Mouse (Mus musculus) liver, adult 2 months (tissue): ENCODE results near the gene Zfp105. TPM values are rescaled to one million over a fixed set of nuclear protein-coding genes. Genes with fewer than 3 reads are reported as not detected.
A peak's percentile ranks its signal among the peaks of the same experiment; 100 is the strongest.

Source experiments
- DNase-seq: peaks from one replicate; pipeline ENCODE4 v3.0.0-alpha.2; 2011; ENCODE audit warnings: low read depth, low spot score; ENCODE audit errors: extremely low read depth
- H3K27ac ChIP-seq: fragments of 200-500 bp; replicated peaks from 2 replicates; pipeline ENCODE4 v1.5.1; 2012; ENCODE audit warnings: low read depth, mild to moderate bottlenecking, control low read depth, inconsistent platforms, low read length; ENCODE audit not compliant: insufficient read depth
- H3K27me3 ChIP-seq: fragments of 200-500 bp; 2 replicates; pipeline ENCODE4 v1.6.1; 2012; ENCODE audit warnings: mild to moderate bottlenecking, moderate library complexity, low read length, inconsistent platforms; ENCODE audit not compliant: control insufficient read depth, insufficient read depth
- H3K36me3 ChIP-seq: fragments of 200-500 bp; 2 replicates; pipeline ENCODE4 v1.6.1; 2012; ENCODE audit warnings: low read length, inconsistent platforms; ENCODE audit not compliant: control insufficient read depth, insufficient read depth
- H3K4me1 ChIP-seq: fragments of 200-500 bp; 2 replicates; pipeline ENCODE4 v1.6.1; 2011; ENCODE audit warnings: low read length; ENCODE audit not compliant: control insufficient read depth, insufficient read depth
- H3K4me3 ChIP-seq: fragments of 200-500 bp; 2 replicates; pipeline ENCODE4 v1.5.1; 2011; ENCODE audit warnings: low read depth, mild to moderate bottlenecking, control low read depth, low read length, moderate library complexity; ENCODE audit not compliant: insufficient read depth
- H3K79me2 ChIP-seq: fragments of 200-500 bp; 2 replicates; pipeline ENCODE4 v1.6.1; 2012; ENCODE audit warnings: inconsistent platforms, mild to moderate bottlenecking, low read length, moderate library complexity; ENCODE audit not compliant: control insufficient read depth, insufficient read depth
- H3K9ac ChIP-seq: fragments of 200-500 bp; 2 replicates; pipeline ENCODE4 v1.6.1; 2012; ENCODE audit warnings: low read depth, mild to moderate bottlenecking, control low read depth, inconsistent platforms, low read length
- CTCF ChIP-seq: fragments of 200-500 bp; IDR thresholded peaks from 2 replicates; pipeline ENCODE4 v1.5.1; 2011; ENCODE audit warnings: low read depth, low read length, control low read depth
- POLR2A ChIP-seq: fragments of 200-500 bp; IDR thresholded peaks from 2 replicates; pipeline ENCODE4 v1.6.1; 2011; ENCODE audit warnings: low read length, control low read depth; ENCODE audit not compliant: insufficient read depth; ENCODE audit errors: extremely low read depth
- WGBS: fragments of 180-500 bp; shearing (Covaris S2); methylation state at CpG from one replicate; pipeline ENCODE4 v1.1.7; 2018; 5-methylcytosine and 5-hydroxymethylcytosine counted together
- polyA plus RNA-seq: library from polyadenylated mRNA; depleted of rRNA; stranded (reverse); fragments of >200 nt; gene quantifications from 2 replicates; pipeline ENCODE4 v1.2.3, GENCODE M21; 2012; rRNA removed
- total RNA-seq: library from RNA; depleted of rRNA; stranded (reverse); fragments of >200 nt; gene quantifications from 2 replicates; pipeline ENCODE4 v1.2.3, GENCODE M21; 2014; rRNA removed

Zfp105 gene
- total and polyA plus RNA-seq, 2 experiments = 0.04 to 1.0 TPM

DNA sequence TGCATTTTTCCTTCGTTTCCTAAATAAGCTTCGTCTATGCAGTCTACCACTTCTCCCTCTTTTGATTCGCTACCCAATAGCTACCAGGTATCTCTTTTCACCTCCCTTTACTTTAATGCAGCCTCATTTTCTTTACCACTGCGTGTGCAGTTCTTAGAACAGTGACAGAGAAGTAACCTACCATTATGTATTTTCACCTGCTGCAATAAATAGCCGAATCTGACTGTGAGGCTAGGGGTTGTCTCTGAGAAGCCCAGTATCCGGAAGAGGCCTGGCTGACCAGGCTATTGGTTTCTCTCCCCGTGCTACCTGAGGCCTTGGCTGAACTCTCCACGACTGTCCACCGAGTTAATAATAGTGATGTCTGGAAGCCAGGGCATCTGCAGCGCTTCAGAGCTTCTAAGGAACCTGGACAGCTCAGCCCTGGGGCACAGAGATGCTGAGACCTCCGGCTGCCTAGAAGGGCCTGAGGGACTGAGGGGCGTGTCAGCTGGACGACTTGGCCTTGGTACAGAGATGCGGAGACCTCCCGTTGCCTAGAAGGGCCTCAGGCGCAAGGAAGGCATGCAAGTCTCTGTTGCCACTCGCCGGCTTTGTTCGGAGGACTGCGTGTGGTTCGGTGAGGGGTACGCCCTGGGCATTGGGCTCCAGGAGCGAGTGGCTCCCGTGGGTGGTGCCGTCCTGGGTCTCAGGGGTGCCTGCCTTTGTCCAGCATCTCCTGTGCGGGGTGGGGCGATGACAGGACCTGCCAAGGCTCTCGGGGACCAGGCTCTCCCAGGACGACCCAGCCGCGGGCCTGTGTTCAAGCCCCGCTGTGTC is 19.9 kb upstream of the Zfp105 start:
- H3K4me3 ChIP-seq = peak overlapping the region; percentile 67
- no peaks in the 10 kb centered on the region; the same call in 1 of the 2 replicates for H3K4me1 ChIP-seq
- H3K27ac ChIP-seq = no peak overlapping the region
- H3K27me3 ChIP-seq = peaks cover 2% of the 10 kb centered on the region; the same call in 1 of the 2 replicates
- TF ChIP-seq CTCF (no peak), POLR2A (no peak)
- no peak for DNase-seq
- H3K36me3 ChIP-seq = no peaks in the 10 kb centered on the region
- H3K9ac ChIP-seq = no peak overlapping the region
- WGBS = 26% methylated on average over 32 of the region's 32 CpGs
- H3K79me2 ChIP-seq = no peaks in the 10 kb centered on the region

GRCm38 (mm10) chr9:122922436-122922835 is 436 bp upstream of the Zfp105 start:
- no peaks in the 10 kb centered on the region for H3K79me2 ChIP-seq
- H3K9ac ChIP-seq = no peak overlapping the region
- peaks cover 4% of the 10 kb centered on the region; the same call in 1 of the 2 replicates for H3K27me3 ChIP-seq
- DNase-seq = no peak
- H3K27ac ChIP-seq = no peak overlapping the region
- WGBS = 52% methylated on average over 3 of the region's 3 CpGs
- no peak overlapping the region for H3K4me3 ChIP-seq
- H3K4me1 ChIP-seq = peaks cover 2% of the 10 kb centered on the region; the same call in 1 of the 2 replicates
- H3K36me3 ChIP-seq = peaks cover 14% of the 10 kb centered on the region
- TF ChIP-seq POLR2A = no peak
- TF ChIP-seq CTCF = no peak

GRCm38 (mm10) chr9:122928915-122929314 is 6.0 kb downstream of the Zfp105 start:
- Histone ChIP-seq H3K4me1 (no peaks in the 10 kb centered on the region), H3K9ac (no peak overlapping the region), H3K27me3 (no peaks in the 10 kb centered on the region), H3K79me2 (no peaks in the 10 kb centered on the region), H3K36me3 (peaks cover 38% of the 10 kb centered on the region), H3K4me3 (no peak overlapping the region), H3K27ac (no peak overlapping the region)
- WGBS = 97% methylated on average over 3 of the region's 3 CpGs
- no peak for DNase-seq
- TF ChIP-seq CTCF (no peak), POLR2A (no peak)

DNA sequence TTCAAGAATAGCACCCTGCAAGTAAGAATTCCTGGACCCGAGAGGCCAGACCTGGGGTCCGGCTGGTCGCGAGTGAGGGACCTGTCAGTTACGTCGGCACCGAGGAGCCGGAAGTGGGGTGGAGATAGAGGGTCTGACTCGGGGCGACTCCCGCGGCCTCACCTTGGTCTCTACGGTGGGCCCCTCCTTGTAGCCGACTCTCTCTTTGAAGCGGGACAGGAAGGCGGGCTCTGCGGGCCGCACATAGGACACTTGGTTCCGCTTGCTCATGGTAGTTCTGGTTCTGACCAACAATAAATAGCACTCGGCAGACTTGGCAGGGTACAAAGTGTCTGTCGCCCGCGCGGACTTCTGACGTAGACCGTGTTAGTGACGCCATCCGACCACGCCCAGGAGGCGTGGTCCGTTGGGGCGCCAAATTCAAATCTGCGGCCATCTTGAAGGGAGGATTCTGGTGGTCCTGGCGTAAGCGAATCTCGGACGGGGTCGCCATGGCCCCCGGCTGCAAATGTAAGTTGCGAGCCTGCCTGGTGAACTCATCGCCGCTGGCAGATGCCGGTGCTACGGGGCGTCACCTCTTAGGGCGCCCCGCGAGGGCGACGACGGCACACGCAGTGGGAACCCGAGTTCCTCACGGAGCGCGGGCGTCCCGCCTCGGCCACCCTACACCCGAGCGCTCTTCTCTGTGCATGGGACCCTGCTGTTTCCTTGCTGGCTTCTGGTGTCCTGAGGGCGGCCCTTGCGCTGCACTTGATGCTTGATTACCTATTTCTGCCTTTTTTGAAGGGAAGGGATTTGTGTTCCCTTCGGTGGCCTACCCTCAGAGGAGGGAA is 28.0 kb downstream of the Zfp105 start, which contains the start of the genes 1110059G10Rik and Kif15:
Gene 1110059G10Rik (minus strand): TSS at position 358 of the 833 bp plus-strand sequence.
Gene Kif15 (plus strand): TSS at position 404 of the 833 bp plus-strand sequence.
- Histone ChIP-seq H3K27me3 (no peaks in the 10 kb centered on the region), H3K4me3 (peak within 1 kb of the TSS; percentile 95), H3K4me1 (peaks cover 2% of the 10 kb centered on the region; the same call in 1 of the 2 replicates), H3K36me3 (peaks cover 14% of the 10 kb centered on the region; the same call in 1 of the 2 replicates), H3K27ac (peak within 1 kb of the TSS; percentile 77), H3K9ac (peak within 1 kb of the TSS; percentile 91), H3K79me2 (peaks cover 6% of the 10 kb centered on the region; the same call in 1 of the 2 replicates)
- WGBS = under 1% methylated on average over 64 of the region's 64 CpGs
- peak; percentile 75 for DNase-seq
- TF ChIP-seq CTCF (peak; percentile 33), POLR2A (no peak)

Other genes with a start within 250 kb of the Zfp105 start
- not detected in 2 replicates for gene Topaz1, start 175.7 kb upstream of the Zfp105 start, total RNA-seq
- gene Topaz1, start 175.7 kb upstream of the Zfp105 start, polyA plus RNA-seq = not detected in 2 replicates
- 13.7 and 14.2 TPM in 2 replicates for gene Tcaim, start 117.5 kb upstream of the Zfp105 start, total RNA-seq
- gene Tcaim, start 117.5 kb upstream of the Zfp105 start, polyA plus RNA-seq = 5.5 and 7.2 TPM in 2 replicates
- not detected in 2 replicates for gene Gm35549, start 79.0 kb upstream of the Zfp105 start, total RNA-seq
- not detected in 2 replicates for gene Gm35549, start 79.0 kb upstream of the Zfp105 start, polyA plus RNA-seq
- gene Zfp445, start 57.1 kb upstream of the Zfp105 start, total RNA-seq = 52.2 TPM in 2 replicates
- gene Zfp445, start 57.1 kb upstream of the Zfp105 start, polyA plus RNA-seq = 22.3 and 27.8 TPM in 2 replicates
- gene Zkscan7, start 37.4 kb upstream of the Zfp105 start, total RNA-seq = 11.8 and 13.0 TPM in 2 replicates
- gene Zkscan7, start 37.4 kb upstream of the Zfp105 start, polyA plus RNA-seq = 2.7 and 3.8 TPM in 2 replicates
- 4.1 and 5.2 TPM in 2 replicates for gene 1110059G10Rik, start 27.9 kb downstream of the Zfp105 start, total RNA-seq
- gene 1110059G10Rik, start 27.9 kb downstream of the Zfp105 start, polyA plus RNA-seq = 1.1 and 1.8 TPM in 2 replicates
- gene Kif15, start 28.0 kb downstream of the Zfp105 start, total RNA-seq = 0.60 and 1.0 TPM in 2 replicates
- gene Kif15, start 28.0 kb downstream of the Zfp105 start, polyA plus RNA-seq = 0.15 TPM in 1 of 2 replicates, not detected in the other
- 7.7 and 9.7 TPM in 2 replicates for gene Tmem42, start 98.3 kb downstream of the Zfp105 start, total RNA-seq
- 13.3 and 16.0 TPM in 2 replicates for gene Tmem42, start 98.3 kb downstream of the Zfp105 start, polyA plus RNA-seq
- not detected in 2 replicates for gene Tgm4, start 111.7 kb downstream of the Zfp105 start, total RNA-seq
- gene Tgm4, start 111.7 kb downstream of the Zfp105 start, polyA plus RNA-seq = not detected in 2 replicates
- 12.6 and 14.5 TPM in 2 replicates for gene Zdhhc3, start 190.1 kb downstream of the Zfp105 start, total RNA-seq
- gene Zdhhc3, start 190.1 kb downstream of the Zfp105 start, polyA plus RNA-seq = 45.1 and 55.7 TPM in 2 replicates
- 37.7 and 44.4 TPM in 2 replicates for gene Exosc7, start 190.1 kb downstream of the Zfp105 start, total RNA-seq
- gene Exosc7, start 190.1 kb downstream of the Zfp105 start, polyA plus RNA-seq = 23.2 and 25.3 TPM in 2 replicates
- 0.65 and 1.0 TPM in 2 replicates for gene Clec3b, start 227.9 kb downstream of the Zfp105 start, total RNA-seq
- 0.29 and 0.73 TPM in 2 replicates for gene Clec3b, start 227.9 kb downstream of the Zfp105 start, polyA plus RNA-seq